Mouse (Mus musculus): ENCODE data around the gene Rdh5.

The Rdh5 gene

DNA sequence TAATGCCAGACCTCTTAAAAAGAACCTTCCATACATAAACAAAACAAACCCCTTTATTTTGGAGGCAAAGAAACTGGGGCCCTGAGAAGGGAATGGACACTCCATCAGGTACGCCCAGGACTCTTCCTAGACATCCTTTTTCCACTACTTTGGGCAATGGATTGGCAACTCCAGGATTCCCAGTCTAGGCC is at the start of gene Rdh5:
Gene Rdh5 (minus strand): TSS at position 67 of the 191 bp plus-strand sequence.
- DNase-seq = no peak

DNA sequence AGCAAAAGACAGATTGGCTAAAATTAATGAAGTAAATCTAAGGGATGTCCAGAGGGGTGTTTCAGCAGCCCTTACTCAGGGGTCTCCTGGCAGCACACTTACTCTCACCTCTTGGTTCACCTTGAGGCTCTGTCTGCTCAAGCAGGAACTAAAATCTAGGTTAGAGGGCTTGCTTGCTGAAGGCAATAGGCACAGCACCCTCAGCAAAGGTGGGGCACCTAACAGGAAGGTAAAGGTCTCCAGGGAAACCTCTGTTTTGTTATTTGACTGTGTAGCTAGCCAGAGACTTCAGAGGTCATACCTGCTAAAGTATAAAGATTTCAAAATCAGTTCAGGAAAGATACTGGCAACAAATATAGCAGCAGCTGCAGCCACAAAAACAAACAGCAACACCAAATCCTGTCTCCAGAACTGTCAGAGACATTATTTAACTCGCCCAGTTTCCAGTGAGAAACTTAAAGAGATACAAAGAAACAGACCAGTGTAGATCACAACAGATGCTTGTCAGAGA is 48.1 kb upstream of the Rdh5 start:
- no peak for DNase-seq

DNA sequence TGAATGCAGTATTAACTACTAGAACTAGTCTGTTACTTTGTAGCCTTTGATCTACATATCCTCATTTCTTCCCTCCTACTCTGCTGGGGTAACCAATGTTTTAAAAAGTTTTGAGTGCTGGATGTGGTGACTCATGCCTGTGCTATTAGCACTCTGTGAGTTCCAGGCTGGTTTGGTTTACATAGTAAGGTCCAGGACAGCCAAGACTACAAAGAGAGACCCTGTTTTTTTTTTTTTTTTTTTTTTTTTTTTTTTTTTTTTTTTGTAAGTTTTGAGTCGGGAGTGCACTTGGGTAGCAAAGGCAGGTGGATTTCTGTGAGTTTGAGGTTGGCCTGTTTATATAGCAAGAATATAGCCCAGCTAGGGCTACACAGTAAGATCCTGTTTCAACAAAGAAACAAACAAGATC is 45.7 kb upstream of the Rdh5 start:
- DNase-seq = no peak

DNA sequence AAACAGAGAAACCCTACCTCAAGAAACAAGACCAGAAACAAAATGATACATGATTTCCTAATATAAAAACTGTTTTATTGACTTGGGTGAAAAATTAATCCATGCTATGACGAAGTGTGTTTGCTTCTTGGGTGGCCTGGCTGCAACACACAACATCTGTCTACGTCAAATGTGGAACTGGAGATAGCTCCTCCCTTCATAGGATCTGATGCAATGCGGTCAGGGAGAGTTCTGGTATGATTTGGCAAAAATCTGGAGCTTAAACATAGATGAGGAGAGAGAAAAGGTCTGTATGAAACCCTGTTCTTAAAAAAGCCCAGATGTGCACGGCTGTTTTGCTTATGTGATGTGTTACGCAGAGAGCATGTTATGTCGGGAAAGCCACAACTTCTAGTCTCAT is 43.2 kb upstream of the Rdh5 start:
- no peak for DNase-seq

DNA sequence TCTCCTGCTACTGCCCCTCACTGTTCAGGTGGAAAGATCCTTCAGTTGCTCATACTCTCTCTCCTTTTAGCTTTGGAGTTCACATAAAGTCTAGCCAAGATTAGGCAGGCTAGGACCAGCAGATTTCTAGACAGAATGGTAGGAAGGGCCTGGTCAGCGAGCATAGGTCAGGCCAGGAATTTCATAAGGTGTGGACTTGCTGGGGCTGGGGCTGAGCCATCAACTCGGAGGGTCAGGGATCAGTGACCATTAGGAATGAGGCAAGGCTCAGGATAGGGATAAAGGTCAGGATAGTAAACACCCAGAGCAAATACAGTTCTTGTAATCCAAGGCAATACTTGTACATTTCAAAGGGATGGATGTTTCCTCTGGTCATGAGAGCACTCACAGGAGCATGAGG is 42.3 kb upstream of the Rdh5 start:
- no peak for DNase-seq

DNA sequence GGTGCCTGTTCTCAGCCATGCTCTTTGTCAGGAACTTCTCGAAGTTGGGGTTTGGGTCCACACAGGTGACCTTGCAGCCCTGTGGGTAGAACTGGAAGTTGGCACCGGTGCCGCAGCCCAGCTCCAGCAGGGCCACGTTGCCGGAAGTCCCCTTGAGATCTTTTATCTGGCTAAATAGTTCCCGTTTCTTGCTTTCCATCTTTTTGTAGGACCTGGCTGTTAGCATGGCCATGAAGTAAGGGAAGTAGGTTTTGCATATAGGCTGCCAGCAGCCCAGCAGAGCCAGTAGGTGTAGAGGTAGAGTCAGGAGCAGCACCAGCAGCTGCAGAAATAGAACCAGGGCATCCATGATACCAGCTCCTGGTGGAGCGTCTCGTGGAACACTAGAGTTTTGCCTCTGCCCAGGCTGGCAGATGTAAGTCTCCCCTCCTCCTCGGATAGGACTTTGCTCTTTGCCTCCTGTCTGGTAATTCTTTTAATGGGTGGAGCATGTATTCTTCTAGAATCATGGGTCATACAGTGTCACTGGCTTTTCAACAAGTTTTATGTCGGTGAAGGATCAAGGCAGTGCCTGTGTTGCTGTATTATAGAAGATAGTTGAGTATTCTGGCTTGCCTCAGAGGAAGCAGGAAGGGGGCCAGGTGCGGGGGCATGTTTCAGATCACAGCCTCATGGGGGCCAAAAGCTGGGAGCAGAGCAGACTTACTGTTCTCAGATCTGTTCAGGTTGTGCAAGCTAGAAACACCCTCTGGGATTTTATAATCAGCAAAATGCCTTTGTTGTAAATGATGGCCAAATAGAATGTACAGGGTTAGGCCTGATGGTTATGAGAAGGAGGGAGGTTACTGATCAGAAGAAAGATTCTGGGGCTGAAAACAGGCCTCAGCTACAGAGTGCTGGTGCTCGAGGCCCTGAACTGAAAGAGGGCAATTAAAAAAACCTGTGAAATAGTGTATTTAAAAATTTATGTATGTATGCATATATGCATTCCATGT is 38.2 kb upstream of the Rdh5 start, which contains the start of gene Mettl7b:
Gene Mettl7b (minus strand): TSS at position 399 of the 995 bp plus-strand sequence.
- DNase-seq = no peak

DNA sequence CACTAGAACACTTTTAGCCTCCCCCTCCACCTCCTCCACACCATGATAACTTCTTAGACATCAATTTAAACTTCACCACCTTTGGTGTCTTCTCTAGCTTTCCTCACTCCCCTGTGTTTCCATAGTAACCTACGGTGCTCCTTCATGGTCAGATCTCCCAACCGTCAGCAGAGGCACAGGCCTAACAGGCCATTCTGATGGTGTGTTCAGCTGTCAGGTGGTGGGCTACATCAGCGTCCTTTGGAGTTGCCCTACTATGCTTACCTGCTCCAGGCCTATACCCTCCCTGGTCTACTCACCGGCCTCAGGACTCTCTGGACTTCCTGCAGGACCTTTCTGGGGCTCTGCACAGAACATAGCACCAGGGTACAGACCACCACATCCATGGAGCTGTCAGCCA is 37.5 kb upstream of the Rdh5 start:
- no peak for DNase-seq

DNA sequence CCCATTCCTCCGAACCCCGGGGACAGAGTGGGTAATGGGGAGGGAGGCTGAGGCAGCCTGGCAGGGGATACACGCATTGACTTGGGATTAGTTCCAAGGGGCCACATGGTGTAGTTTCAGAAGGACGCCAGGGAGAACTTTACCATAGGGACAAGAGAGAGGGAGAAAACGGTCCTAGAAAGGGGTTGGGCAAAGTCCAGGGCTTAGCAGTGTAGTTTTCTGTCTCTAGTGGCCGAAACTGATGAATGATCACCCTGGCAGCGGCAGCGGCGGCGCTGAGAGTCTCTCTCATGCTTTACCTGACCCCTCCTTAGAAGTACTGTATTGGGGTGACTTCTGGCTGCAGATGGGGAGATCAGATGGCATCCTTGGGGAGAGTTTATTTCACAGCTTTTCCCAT is 35.7 kb upstream of the Rdh5 start:
- no peak for DNase-seq

DNA sequence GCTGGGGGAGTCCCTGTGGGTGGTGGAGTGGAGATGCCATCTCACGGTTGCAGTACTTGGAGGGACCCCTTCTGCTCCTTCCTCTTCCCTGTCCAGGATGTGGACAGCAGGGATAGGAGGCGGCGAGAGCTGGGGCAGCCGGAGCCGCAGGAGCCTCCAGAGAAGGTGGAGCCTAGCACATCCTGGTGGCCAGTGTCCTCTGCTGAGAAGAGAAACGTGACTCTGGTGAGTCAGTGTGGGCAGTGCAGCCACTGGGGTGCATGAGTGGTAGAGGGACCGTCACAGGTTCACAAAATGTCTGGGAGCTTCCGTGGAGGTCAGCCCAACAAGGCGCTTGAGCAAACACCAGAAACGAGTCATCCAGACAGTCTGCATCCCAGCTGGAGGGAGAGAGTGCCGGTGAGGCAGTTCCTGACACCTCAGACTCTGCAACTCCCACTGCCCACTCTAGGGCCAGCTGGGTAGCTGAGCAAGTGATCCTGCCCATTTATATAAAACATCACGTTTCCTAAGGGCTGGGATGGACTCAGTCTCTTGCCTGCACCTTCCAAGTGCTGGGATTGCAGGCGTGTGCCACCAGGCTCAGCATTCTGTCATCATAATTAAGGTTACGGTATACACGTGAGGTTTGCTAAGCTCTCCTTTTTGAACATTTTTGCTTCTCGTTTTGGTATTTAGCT is 27.7 kb upstream of the Rdh5 start:
- no peak for DNase-seq

DNA sequence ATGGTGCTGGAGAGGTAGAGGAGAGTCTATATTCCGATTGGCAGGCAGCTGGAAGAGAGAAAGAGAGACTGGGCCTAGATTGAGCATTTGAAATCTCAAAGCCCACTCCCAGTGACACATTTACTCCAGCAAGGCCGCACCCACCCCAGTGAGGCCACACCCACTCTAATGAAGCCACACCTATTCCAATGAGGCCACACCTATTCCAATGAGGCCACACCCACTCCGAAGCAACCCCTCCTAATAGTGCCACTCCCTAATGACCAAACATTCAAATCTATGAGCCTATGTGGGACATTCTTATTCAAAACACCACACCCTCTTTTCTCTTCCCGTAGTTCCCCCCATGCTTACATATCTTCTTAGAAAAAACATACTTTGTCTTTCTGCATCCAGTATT is 24.8 kb upstream of the Rdh5 start:
- DNase-seq = no peak

DNA sequence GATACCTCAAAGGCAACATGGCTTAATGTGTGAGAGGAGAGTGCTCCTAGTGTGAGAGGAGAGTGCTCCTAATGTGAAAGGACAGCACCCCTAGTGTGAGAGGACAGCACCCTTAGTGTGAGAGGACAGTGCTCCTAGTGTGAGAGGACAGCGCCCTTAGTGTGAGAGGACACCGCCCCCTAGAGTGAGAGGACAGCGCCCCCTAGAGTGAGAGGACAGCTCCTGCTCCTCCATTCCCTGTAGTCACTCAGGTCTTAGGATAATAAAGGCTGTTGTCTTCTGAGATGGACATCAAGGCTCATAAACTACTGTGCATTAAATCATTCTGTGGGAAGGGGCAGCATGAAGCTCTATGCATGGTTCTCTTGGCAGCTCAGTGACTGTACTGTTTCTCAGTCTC is 23.0 kb upstream of the Rdh5 start:
- peak; percentile 28 to 34 for DNase-seq

DNA sequence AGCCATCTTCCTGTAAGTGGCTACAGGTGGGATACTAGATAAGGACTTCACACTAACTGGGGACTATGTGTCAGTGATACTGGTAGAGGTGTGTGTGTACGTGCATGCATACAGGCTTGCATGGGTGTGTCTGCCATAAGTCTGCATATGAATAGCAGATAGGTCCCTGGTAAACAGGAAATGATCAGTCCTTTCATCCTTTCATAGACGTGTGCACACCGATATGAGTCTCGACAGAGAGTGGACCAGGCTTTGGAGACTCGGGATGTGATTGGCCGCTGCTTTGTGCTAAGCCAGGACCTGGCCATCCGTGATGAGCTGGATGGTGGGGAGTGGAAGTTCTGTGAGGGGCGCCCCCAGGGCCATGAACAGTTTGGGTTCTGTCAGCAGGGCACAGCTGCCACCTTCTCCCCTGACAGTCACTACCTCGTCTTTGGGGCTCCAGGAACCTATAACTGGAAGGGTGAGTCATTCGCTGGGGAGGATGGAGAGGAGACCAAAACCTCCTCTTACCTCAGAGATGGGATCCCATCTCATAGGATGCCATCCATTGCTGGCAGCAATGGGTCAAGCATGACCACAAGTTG is 17.9 kb upstream of the Rdh5 start:
- DNase-seq = no peak

DNA sequence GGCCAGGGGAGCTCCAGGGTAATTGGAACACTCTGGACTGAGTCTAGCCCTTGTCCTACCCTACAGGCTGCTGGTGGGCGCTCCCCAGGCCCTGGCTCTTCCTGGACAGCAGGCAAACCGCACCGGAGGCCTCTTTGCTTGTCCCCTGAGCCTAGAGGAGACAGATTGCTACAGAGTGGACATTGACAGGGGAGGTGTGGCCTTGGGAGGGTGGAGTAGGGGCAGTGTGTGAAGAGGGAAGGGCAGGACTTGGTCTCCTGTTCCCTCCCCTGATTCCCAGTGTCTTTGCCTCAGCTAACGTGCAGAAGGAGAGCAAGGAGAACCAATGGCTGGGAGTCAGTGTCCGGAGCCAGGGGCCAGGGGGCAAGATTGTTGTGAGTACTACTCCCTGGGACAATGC is 16.3 kb upstream of the Rdh5 start:
- no peak for DNase-seq

DNA sequence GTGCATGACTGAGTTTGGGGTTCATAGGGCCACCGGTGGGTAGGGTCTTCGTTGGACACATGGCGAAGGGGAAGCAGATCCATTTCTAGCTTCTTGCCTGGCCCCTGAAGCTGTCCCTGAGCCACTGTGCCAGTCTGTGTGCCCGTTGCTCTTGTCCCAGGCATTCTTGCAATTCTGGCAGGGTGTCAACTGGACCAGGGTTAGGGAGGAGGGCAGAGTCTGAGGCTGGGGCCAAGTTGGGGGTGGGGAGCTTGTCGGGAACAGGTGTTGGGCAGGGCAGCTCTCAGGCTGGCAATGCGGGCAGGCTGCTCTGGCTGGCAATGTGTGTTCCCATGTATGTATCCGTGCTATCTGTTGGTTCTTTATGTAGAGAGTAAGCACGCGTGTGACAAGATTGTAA is 15.8 kb upstream of the Rdh5 start:
- DNase-seq = no peak

DNA sequence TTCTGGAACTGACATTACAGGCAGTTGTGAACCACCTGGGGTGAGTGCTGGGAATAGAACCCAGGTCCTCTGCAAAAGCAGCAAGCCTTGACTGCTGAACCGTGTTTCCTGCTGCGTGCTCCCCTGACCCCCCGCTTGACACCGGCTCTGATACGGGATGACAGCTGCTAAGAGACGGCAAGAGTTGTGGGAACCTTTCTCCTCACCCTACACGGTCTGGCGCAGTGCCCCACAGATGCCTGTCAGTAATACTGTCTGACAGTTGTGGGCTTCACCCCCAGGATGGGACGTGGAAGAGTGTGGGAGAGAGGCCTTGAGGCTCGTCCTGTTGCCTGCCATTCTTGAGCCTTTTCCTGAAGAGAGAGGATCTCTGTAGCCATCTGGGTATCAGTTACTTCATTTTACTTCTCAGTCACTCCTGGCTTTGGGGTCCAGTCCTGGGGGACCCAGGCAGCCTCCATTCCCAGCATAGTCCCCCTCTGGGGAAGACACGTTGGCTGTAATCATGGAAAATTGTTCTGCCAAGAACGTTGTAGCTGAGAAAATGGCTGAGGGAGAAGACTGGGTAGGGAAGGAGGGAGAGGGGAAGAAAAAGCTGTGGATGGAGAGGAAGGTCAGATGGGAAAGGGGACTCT is 15.2 kb upstream of the Rdh5 start:
- DNase-seq = no peak

DNA sequence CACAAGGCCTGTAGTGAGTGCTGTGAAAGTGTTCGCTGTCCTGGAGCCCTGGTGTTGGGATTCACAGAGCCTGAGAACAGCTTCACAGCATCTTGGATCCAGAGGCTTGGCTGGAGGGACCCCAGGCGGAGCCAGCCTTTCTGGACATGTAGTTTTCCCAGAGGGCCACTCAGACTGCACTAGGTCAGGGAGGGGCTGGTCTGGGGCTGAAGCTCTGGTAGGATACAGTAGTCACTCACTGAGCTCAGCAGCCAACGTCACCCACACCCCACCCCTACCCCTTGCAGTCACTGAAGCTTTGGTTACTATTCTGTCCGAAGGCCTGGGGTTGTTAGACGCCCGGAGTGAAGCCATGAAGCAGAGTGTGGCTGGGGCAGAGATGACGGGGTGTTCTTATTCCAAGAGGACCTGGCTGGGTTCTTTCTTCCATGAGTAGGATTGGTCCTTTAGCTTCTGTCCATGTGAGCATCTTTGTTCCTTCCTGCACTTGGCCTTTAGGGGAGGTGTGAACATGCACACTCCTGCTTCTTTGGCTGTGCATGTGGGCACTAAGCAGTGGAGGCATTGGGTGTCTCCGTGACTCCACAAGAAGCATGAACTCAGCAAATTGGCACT is 13.2 kb upstream of the Rdh5 start:
- no peak for DNase-seq

DNA sequence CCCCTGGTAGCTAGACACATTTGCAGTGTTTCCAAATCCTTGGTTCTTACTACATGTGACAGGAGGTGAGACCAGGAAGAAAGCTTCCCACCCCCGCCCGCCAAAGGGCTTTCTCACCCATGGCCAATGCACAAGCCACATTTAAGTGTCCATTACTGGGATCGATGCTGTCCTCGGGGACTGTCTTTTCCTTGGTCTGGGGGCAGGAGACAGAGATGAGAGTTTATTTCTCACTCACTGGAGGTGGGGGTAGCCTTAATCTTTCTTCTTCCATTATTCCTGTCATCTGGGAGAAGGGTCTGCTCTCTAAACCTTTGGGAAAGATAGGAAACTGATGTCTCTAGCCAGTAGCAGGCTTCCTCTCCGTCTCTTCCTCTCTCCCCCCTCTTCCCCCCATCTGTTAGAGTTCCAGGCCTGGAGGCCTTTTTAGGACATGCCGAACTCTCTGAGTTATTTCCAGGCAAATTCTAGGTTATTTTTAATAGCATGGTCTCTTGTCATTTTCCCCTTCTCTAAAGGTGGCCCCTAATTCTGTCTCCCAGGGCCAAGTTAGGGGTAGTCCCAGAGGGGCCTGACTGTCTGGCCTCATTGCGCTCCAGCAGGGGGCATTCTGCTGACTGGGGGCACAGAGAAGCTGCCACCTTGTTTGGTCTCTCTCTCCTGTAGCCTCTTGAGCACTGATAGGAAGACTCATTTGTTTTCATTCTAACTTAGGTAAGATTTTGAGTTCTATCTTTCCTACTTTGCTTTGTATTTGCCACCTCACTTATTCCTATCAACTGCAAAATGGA is 12.5 kb upstream of the Rdh5 start:
- DNase-seq = no peak

DNA sequence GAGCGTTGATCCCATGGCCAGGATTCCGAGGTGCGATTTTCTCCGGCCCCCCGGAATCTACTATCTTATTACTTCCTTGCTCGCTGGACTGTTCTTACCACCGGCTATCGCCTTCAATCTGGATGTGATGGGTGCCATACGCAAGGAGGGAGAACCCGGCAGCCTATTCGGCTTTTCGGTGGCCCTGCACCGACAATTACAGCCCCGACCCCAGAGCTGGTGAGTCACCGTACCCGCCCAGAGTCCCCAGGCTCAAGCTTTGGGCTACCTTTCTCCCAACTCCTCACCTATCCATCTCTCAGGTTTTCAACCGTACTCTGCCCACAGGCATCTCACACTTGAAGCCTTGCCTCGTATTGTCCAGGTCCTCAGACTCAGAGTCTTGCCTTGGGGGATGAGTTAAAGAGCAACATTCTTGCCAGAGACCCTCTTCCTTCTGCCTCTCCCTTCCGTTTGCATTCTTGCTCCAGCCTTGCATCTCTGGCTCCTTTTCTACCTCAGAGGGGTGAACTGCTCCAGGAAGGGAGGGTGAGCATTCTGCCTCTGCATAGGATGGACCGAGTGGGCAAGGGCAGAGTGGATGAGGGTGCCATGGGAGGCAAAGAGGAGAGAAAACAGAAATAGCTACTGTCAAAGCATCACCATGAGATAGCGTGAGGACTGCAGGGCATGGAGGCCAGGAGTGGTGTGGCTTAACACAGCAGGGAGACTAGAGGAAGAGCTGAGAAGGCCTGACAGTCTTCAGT is 11.5 kb upstream of the Rdh5 start:
- DNase-seq = peak; percentile 7 to 10

DNA sequence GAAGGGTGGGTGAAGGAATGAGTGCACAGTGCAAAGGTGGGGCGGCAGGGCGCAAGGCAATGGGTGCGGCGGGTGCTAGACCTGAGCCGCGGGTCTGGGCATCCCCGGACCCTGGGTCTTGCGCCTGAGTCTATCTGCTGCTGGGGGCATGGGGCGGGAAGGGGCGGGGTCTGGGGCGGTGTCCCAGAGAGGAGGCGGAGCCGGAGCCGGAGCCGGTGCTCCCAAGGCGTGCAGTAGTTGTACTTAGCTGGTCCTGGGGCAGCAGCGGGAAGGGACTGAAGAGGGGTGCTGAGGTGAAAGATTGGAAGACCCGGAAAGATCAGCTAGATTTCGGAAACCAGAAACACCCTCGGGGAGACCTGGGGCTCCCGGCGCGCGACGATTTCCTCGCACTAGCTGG is 10.9 kb upstream of the Rdh5 start, which contains the start of gene Itga7:
Gene Itga7 (plus strand): TSS at position 245 of the 400 bp plus-strand sequence.
- peak; percentile 5 for DNase-seq

DNA sequence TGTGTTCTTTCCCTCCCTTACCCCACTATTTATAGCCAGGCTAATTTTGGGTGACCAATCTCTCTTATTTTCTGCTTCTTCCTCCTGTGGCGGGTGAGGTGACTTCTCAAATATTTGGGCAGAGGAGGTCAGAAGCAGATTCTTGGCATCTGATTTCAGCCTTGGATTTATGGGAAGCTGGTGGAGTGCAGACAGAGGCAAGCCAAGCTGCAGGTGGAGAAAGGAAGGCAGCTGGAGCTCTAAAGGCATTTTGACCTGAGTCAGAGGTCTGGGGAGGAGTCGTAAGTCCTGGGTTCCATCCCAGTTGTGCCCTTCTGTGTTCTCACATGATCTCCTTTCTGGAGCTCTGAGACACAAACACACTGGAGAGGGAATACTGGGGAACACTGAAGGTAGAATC is 8.8 kb upstream of the Rdh5 start:
- DNase-seq = no peak

DNA sequence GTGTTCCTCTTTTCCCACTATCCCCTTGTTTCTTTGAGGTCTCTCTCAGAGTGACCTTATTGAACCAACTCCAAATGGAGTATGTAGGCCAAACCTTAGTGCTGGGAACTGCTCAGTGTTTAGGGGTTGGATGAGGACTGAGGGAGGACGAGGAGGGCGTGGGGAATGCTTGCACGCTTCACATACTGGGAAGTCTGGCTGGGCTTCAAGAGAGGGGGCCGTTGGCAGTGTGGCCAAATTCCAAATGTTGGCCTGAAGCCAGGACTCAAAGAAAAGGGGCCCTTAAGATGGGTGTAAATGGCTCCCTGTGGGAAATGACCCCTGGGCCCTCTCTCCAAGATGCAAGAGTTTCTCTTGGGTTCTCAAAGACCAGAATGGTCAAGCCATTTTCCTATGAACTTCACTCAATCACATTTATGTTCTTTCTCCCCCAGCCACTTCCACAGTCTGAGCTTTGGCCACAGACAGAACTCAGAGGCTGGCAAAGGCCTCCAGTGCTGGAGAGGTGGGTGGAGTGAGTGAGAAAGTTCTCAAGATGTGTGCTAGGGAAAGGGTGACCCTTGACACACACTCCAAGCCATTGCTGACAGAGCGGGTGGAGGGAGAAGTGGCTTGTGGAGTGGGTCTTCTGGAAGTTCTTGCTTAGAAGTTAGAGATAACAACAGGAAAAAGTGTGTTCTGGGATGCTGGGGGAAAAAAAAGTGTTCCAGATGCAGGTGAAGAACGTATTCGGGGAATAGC is 7.1 kb upstream of the Rdh5 start:
- no peak for DNase-seq

Measured in B cell, adult 2 months (primary cell).